Mouse (Mus musculus) bone marrow, adult 2 months (tissue): ENCODE measurements around the gene Mtmr10. TPM values are rescaled to one million over a fixed set of nuclear protein-coding genes. Genes with fewer than 3 reads are reported as not detected.

Experiments used
- H3K27ac ChIP-seq: fragments of 200-500 bp; 2 replicates; pipeline ENCODE4 v1.5.1; 2012; ENCODE audit warnings: low read depth, mild to moderate bottlenecking, control low read depth, inconsistent platforms, low read length; ENCODE audit not compliant: control insufficient read depth, poor library complexity, insufficient read depth
- H3K4me1 ChIP-seq: fragments of 200-500 bp; 2 replicates; pipeline ENCODE4 v1.6.1; 2011; ENCODE audit warnings: low read length; ENCODE audit not compliant: control insufficient read depth, insufficient read depth
- H3K4me3 ChIP-seq: fragments of 200-500 bp; replicated peaks from 2 replicates; pipeline ENCODE3; 2011; ENCODE audit warnings: mild to moderate bottlenecking, low read depth, low read length, control low read depth; ENCODE audit not compliant: control insufficient read depth
- CTCF ChIP-seq: fragments of 200-500 bp; IDR thresholded peaks from 2 replicates; pipeline ENCODE4 v1.5.1; 2011; ENCODE audit warnings: low read length, control low read depth; ENCODE audit not compliant: control insufficient read depth, insufficient read depth
- POLR2A ChIP-seq: fragments of 200-500 bp; IDR thresholded peaks from 2 replicates; pipeline ENCODE4 v1.6.1; 2011; ENCODE audit warnings: low read depth, mild to moderate bottlenecking, control low read depth, low read length, borderline replicate concordance; ENCODE audit not compliant: control insufficient read depth
- WGBS: fragments of 180-500 bp; shearing (Covaris S2); methylation state at CpG from one replicate; pipeline ENCODE4 v1.1.7; 2018; 5-methylcytosine and 5-hydroxymethylcytosine counted together
- polyA plus RNA-seq: library from polyadenylated mRNA; stranded (reverse); fragments of >200 nt; gene quantifications from 2 replicates; pipeline ENCODE4 v1.2.4, GENCODE M21; 2011; ENCODE audit warnings: low replicate concordance; ENCODE audit not compliant: missing spikeins, insufficient read depth, insufficient read length

Gene Mtmr10
- polyA plus RNA-seq, 1 experiment, result 2.0 TPM

GRCm38 (mm10) chr7:64312811-64313210 lies 25.4 kb downstream of the Mtmr10 start:
- TF ChIP-seq POLR2A (no peak), CTCF (no peak)
- Histone ChIP-seq H3K4me3 (no peak overlapping the region), H3K4me1 (no peaks in the 10 kb centered on the region), H3K27ac (no peak overlapping the region)
- 90% methylated on average over 7 of the region's 7 CpGs for WGBS

GRCm38 (mm10) chr7:64321125-64321524 lies 33.7 kb downstream of the Mtmr10 start:
- H3K27ac ChIP-seq, result no peak overlapping the region
- no peak for TF ChIP-seq POLR2A
- no peak for TF ChIP-seq CTCF
- no peaks in the 10 kb centered on the region for H3K4me1 ChIP-seq
- WGBS, result 91% methylated on average over 5 of the region's 5 CpGs
- H3K4me3 ChIP-seq, result no peak overlapping the region

- no peak for TF ChIP-seq CTCF
- no peak for TF ChIP-seq POLR2A
- no peaks in the 10 kb centered on the region for H3K4me1 ChIP-seq
- WGBS, result 87% methylated on average over 4 of the region's 4 CpGs
Observed at GRCm38 (mm10) chr7:64321658-64322057, 34.2 kb downstream of the Mtmr10 start.

GRCm38 (mm10) chr7:64326892-64327291 lies 39.4 kb downstream of the Mtmr10 start:
- Histone ChIP-seq H3K27ac (no peak overlapping the region), H3K4me1 (no peaks in the 10 kb centered on the region; the same call in 1 of the 2 replicates), H3K4me3 (no peak overlapping the region)
- 13% methylated on average over 1 of the region's 1 CpGs for WGBS
- TF ChIP-seq CTCF (peak; percentile 84), POLR2A (no peak)

More at GRCm38 (mm10) chr7:64321658-64322057, 34.2 kb downstream of the Mtmr10 start:
- no peak overlapping the region for H3K27ac ChIP-seq
- no peak overlapping the region for H3K4me3 ChIP-seq

- no peaks in the 10 kb centered on the region; the same call in 1 of the 2 replicates for H3K4me1 ChIP-seq
- WGBS, result 85% methylated on average over 4 of the region's 4 CpGs
- H3K4me3 ChIP-seq, result no peak overlapping the region
- TF ChIP-seq POLR2A (no peak), CTCF (no peak)
- no peak overlapping the region for H3K27ac ChIP-seq
Observed at GRCm38 (mm10) chr7:64327486-64327885, 40.0 kb downstream of the Mtmr10 start.

- 81% methylated on average over 3 of the region's 3 CpGs for WGBS
- no peaks in the 10 kb centered on the region; the same call in 1 of the 2 replicates for H3K4me1 ChIP-seq
- TF ChIP-seq POLR2A, result no peak
- TF ChIP-seq CTCF, result no peak
- H3K27ac ChIP-seq, result no peak overlapping the region
- no peak overlapping the region for H3K4me3 ChIP-seq
Observed at GRCm38 (mm10) chr7:64331309-64331708, 43.9 kb downstream of the Mtmr10 start.

- no peak for TF ChIP-seq POLR2A
- TF ChIP-seq CTCF, result no peak
- Histone ChIP-seq H3K27ac (no peak overlapping the region), H3K4me3 (no peak overlapping the region), H3K4me1 (no peaks in the 10 kb centered on the region)
- 85% methylated on average over 1 of the region's 1 CpGs for WGBS
Observed at GRCm38 (mm10) chr7:64332686-64333085, 45.2 kb downstream of the Mtmr10 start.

GRCm38 (mm10) chr7:64347813-64348212 lies 60.4 kb downstream of the Mtmr10 start:
- H3K4me3 ChIP-seq, result no peak overlapping the region
- H3K4me1 ChIP-seq, result no peaks in the 10 kb centered on the region
- TF ChIP-seq CTCF (no peak), POLR2A (no peak)
- 77% methylated on average over 1 of the region's 1 CpGs for WGBS
- H3K27ac ChIP-seq, result no peak overlapping the region

GRCm38 (mm10) chr7:64349147-64349861 lies 61.9 kb downstream of the Mtmr10 start:
- H3K4me3 ChIP-seq, result no peak overlapping the region
- TF ChIP-seq CTCF (no peak), POLR2A (no peak)
- H3K27ac ChIP-seq, result no peak overlapping the region
- 84% methylated on average over 15 of the region's 15 CpGs for WGBS
- no peaks in the 10 kb centered on the region for H3K4me1 ChIP-seq
